Mouse (Mus musculus) liver, adult 2 months (tissue): ENCODE measurements around the gene Chn1.

Experiments used
- CTCF ChIP-seq: fragments of 200-500 bp; IDR thresholded peaks from 2 replicates; pipeline ENCODE4 v1.5.1; 2011; ENCODE audit warnings: low read depth, low read length, control low read depth
- POLR2A ChIP-seq: fragments of 200-500 bp; IDR thresholded peaks from 2 replicates; pipeline ENCODE4 v1.6.1; 2011; ENCODE audit warnings: low read length, control low read depth; ENCODE audit not compliant: insufficient read depth; ENCODE audit errors: extremely low read depth

GRCm38 (mm10) chr2:73818742-73819141 is 43.6 kb upstream of the Chn1 start:
- TF ChIP-seq CTCF (no peak), POLR2A (no peak)
